Mouse (Mus musculus) kidney, adult 2 months (tissue): Measurements from ENCODE around the gene Cbx8.

Experiments
- CTCF ChIP-seq: fragments of 200-500 bp; conservative IDR thresholded peaks from 2 replicates; pipeline ENCODE4 v1.5.1; 2011; ENCODE audit warnings: low read depth, mild to moderate bottlenecking, control low read depth, low read length, moderate library complexity, mixed read lengths; ENCODE audit not compliant: insufficient read depth, insufficient read length
- POLR2A ChIP-seq: fragments of 200-500 bp; IDR thresholded peaks from one replicate; pipeline ENCODE4 v1.6.1; 2011; ENCODE audit warnings: low read depth, low read length, control low read depth

DNA sequence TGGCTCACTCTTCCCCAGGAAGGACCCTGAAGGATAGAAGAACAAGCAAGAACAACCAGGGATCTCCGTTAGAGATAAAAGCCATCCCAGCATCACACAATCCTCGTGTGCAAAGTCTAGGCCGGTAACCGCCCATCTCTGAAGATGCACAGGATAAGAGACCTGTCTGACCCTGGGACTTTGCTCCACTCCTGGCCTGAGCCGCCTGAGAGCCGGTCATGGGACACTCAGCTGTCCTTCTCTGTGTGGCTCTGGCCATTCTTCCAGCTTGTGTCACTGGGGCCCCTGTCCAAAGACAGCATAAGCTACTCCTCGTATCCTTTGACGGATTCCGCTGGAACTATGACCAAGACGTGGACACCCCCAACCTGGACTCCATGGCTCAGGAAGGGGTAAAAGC, 52.8 kb downstream of the Cbx8 start, which contains the start of gene Enpp7:
- TF ChIP-seq CTCF (no peak), POLR2A (no peak)
